Mouse (Mus musculus) left cerebral cortex, adult 2 months (tissue): ENCODE data around the gene Mcoln3. TPM values are rescaled to one million over a fixed set of nuclear protein-coding genes. Genes with fewer than 3 reads are reported as not detected.

Source experiments
- DNase-seq, 2 experiments: peaks; one replicate each; pipeline ENCODE4 v3.0.0; 2021 to 2022; ENCODE audit warnings: low spot score in 2 of 2, mixed read lengths in 1 of 2; ENCODE audit errors: extremely low spot score in 1 of 2
- H3K27ac ChIP-seq: fragments of 200-600 bp; 2 replicates; pipeline ENCODE4 v1.8.1; 2022
- H3K4me3 ChIP-seq: fragments of 200-600 bp; 2 replicates; pipeline ENCODE4 v1.8.1; 2022
- CTCF ChIP-seq: fragments of 200-600 bp; IDR thresholded peaks from 2 replicates; pipeline ENCODE4 v1.8.1; 2022; ENCODE audit warnings: antibody characterized with exemption, mild to moderate bottlenecking, moderate library complexity
- intact Hi-C: fragments of 180-260 bp; cut with DNase I; formaldehyde crosslinking; loops from one replicate; pipeline ENCODE4 v1.15.1; 2025
- total RNA-seq, 2 experiments: library from RNA; stranded (reverse); gene quantifications; 2 replicates each; pipeline ENCODE4 v1.2.3; 2021

Gene Mcoln3
- total RNA-seq, 2 experiments from 2014 or later, result not detected

DNA sequence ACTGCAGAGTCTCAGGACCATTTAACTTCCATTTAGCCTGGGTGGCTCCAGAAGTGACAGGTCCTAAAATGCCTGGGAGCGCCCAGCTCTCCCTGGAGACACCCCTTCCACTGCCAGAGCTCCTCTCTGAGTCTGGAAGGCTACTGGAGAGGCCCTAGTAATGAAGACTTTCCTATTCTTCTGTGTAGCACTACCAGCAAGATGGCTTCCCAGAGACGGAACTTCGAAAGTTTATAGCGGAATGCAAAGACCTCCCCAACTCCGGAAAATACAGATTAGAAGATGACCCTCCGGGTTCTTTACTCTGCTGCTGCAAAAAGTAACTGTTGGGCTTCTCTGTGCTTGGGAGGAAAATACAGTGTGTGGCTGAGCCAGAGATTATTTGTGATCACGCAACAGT, 23.0 kb downstream of the Mcoln3 start:
- Histone ChIP-seq H3K27ac (no peak overlapping the region), H3K4me3 (no peak overlapping the region)
- intact Hi-C loops, result no loop called here
- no peak for DNase-seq
- TF ChIP-seq CTCF, result no peak

DNA sequence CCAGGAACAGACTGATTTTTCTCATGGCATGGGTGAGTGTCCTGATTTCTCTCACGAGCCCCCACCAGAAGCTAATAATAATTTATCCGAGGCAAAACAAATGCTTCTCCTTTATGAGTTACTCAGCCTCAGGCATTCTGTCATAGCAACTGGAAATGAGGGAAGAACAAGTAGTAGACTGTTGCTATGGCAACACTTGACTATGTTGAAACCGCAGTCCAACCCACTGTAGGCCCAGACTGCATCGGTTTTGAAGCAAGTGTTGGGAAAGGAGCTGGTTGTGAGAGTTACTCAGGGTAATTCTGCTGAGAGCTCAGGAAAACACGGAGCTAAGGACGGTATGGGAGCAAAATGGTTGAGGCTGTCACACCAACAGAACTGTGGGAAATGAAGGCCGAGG, 25.3 kb downstream of the Mcoln3 start:
- no peak for TF ChIP-seq CTCF
- DNase-seq, result no peak
- no peak overlapping the region for H3K4me3 ChIP-seq
- intact Hi-C loops, result no loop called here
- H3K27ac ChIP-seq, result no peak overlapping the region

DNA sequence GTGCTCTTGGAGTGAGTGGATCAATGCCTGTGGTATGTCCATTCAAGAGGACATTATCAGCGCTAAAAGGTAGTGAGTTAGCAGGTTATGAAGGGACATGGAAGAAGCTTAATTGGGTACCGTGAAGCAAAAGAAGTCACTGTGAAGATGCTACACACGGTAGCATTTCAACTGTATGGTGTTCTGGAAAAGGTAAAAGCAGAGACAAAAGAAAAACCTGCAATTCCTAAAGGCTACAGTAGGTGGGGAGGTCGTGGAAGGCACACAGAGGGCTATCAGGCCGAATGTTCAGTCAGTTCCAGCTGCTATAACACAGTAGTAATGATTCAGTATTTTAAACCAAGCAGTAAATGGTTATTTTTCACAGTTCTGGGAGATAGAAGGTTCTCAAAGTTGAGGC, 28.3 kb downstream of the Mcoln3 start:
- no peak overlapping the region for H3K4me3 ChIP-seq
- no peak for TF ChIP-seq CTCF
- H3K27ac ChIP-seq, result no peak overlapping the region
- DNase-seq, result no peak
- intact Hi-C loops, result no loop called here

DNA sequence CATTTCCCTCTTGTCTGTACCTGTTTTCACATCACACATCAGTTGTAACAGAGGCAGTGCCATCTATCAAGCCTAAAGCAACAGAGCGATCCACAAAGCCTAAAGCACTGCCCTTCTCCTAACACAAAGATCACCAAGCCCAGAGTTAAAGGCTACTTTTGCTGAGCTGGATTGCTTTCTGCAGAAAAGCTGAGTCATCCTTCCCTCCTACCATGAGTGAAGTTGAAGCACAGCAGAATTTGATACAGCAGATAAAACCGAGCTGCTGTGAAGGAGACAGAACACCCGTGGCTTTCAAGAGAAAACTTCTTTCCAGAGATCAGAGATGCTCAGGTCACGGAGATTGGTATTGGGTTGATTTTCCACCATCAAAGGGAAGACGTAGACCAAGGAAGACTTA, 28.9 kb downstream of the Mcoln3 start:
- H3K27ac ChIP-seq, result no peak overlapping the region
- no peak for DNase-seq
- TF ChIP-seq CTCF, result no peak
- no peak overlapping the region for H3K4me3 ChIP-seq
- intact Hi-C loops, result no loop called here

DNA sequence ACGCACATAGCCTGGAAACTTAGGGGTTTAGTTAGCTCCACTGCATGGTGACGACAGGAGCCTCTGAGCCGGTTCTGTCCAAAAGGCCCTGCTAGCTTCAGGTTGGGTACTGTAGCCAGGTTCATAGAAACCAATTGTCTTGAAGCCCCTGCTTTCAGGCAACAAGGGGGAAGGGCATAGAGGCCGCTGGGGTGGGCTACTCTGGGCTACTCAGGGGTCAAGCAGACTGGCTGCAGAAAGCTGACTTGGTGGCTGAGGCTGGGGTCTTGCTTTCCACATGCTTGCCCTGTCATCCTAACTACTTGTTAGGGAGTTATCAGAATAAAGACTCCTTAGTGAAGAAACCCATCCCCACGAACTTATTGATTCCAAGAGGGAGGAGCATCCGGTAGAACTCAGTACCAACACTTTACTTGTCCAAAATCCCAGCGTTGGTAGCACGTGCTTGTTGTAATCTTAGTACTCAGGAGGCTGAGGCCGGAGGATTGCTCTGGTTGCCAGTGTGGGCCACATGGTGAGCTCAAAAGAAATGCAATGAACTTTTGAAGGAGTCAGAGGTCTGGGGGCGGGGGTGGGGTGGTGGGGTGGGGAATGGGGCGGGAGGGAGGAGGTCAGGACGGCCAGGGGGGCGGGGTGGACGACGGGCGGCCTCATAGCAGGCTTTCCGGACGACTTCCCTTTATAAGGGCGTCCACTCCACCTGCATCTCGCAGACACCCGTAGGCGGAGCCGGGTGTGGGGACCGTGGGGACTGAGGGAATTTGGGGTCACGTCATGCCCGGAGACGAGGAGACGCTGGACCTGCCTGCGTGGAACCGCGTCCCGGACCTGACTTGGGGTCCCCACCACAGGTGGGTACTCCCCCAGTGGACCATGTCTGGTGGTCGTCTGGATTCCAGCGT, 32.2 kb downstream of the Mcoln3 start, which contains the start of gene Mcoln2:
Gene Mcoln2, plus strand, starts transcription at position 678 of the 902 bp plus-strand sequence.
- intact Hi-C loops, result no loop called here
- no peak for DNase-seq
- H3K4me3 ChIP-seq, result peak within 1 kb of the TSS; percentile 36
- no peak within 1 kb of the TSS for H3K27ac ChIP-seq
- TF ChIP-seq CTCF, result no peak

DNA sequence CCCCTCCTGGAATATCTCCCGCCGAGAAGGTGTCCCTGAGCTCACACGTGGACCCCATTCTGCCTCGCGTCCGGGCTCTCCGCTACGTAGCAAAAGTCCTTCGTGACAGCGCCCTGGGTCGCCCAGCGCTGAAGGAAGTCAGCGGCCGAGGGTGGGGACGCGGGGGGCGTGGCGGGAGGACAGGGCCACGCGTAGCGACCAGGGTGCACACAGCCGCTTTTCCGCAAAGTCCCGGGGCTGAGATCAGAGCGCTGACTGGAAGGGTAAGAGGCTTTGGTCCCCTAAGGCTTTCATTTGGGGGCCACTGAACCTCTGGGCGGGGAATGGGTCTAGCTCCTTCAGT, 32.8 kb downstream of the Mcoln3 start:
- peak overlapping the region; percentile 36 for H3K4me3 ChIP-seq
- DNase-seq, result no peak
- intact Hi-C loops, result no loop called here
- no peak overlapping the region for H3K27ac ChIP-seq
- no peak for TF ChIP-seq CTCF

DNA sequence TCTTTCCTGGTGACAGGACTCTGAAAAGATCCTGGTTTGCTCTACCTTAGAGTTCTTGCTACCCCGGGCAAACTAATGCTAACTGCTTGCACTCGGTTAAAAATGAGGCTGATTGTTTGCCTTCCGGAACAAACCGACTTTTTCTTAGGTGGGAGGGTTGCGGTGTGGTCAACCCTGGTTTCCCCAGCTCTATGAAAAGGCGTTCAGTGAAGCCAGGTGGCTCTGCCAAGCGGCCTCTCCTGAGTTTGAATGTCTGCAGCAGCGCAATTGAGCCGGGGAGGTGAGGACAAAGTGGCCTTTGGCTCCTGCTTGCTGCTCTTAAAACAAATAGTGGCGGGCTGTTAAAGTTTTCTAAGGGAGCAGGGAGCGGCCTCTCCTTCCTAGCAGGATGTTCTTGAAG, 33.3 kb downstream of the Mcoln3 start:
- H3K4me3 ChIP-seq, result no peak overlapping the region
- no peak overlapping the region for H3K27ac ChIP-seq
- DNase-seq, result no peak
- intact Hi-C loops, result no loop called here
- no peak for TF ChIP-seq CTCF

DNA sequence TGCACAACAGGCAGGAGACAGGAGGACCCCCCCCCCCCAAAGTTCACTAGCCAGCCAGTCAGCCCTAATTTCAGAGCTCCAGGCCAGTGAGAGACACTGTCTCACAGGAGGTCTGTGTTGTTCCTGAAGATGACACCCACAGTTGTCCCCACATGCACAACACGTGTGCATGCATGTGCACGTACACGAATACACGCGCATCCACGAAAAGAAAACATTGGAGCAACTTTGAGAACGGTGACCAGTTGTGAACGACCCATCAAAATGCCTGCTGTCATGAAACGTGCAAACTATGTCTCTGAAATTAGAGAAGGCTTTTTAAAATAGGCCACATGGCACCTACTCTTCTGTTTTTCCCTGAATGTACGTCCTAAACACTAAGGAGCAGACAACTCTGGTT, 34.1 kb downstream of the Mcoln3 start:
- intact Hi-C loops, result no loop called here
- DNase-seq, result no peak
- no peak for TF ChIP-seq CTCF
- H3K27ac ChIP-seq, result no peak overlapping the region
- H3K4me3 ChIP-seq, result no peak overlapping the region

DNA sequence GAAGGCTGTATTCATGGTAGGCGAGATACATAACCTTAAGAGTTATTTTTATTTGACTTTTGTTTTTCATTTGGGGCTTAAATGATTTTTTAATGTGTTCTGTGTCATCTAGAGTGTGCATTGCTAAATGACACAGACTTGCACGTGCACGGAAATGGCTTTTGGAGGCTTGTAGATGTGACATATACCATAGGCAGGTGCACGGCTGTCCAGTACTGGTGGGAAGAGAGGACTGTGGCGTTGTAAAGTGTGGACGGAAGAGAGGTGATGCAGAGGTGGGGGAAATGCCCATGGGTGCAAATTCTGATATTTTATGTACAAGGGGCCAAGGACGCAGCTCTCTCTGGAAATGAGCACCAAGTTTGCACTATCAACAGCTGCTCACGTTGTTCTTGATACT, 34.5 kb downstream of the Mcoln3 start:
- Histone ChIP-seq H3K27ac (no peak overlapping the region), H3K4me3 (no peak overlapping the region)
- TF ChIP-seq CTCF, result no peak
- DNase-seq, result no peak
- intact Hi-C loops, result no loop called here

DNA sequence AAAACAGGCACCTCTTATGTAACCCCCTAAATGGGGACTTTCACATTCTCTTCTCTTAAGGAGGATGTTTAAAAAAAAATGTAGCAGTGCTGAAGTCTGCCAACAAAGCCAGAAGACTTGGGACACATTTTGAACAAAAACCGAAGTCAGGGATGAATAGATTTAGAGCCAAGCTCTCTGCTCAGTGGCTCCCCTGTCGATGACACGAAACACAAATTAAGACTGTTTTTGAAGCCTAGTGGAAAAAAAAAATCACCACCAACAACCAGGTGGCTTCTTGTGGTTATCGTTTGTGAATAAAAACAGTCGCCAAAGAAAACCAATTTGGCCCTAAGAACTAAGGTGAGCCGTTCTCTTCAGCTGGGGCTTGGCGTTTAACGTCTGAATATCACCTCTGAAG, 35.1 kb downstream of the Mcoln3 start:
- Histone ChIP-seq H3K4me3 (no peak overlapping the region), H3K27ac (no peak overlapping the region)
- DNase-seq, result no peak
- intact Hi-C loops, result no loop called here
- TF ChIP-seq CTCF, result no peak

DNA sequence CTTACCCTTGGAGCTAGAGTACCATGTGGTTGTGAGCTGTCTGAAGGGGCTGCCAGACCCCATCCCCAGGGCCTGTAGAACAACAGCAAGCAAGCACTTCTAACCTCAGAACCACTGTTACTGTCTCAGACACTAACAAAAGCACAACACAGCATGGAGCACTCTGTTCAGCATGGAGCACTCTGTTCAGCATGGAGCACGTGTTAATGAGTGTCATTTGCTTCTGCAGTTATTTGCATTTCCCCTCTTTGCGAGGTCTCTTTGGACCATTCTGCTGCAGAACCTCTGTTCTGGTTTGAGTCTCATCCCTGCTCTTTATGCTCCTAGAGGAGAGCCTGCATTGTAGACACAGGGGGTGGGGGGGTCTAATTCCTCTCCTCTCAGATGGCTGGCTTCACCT, 35.7 kb downstream of the Mcoln3 start:
- Histone ChIP-seq H3K27ac (no peak overlapping the region), H3K4me3 (no peak overlapping the region)
- no peak for DNase-seq
- no peak for TF ChIP-seq CTCF
- intact Hi-C loops, result no loop called here

DNA sequence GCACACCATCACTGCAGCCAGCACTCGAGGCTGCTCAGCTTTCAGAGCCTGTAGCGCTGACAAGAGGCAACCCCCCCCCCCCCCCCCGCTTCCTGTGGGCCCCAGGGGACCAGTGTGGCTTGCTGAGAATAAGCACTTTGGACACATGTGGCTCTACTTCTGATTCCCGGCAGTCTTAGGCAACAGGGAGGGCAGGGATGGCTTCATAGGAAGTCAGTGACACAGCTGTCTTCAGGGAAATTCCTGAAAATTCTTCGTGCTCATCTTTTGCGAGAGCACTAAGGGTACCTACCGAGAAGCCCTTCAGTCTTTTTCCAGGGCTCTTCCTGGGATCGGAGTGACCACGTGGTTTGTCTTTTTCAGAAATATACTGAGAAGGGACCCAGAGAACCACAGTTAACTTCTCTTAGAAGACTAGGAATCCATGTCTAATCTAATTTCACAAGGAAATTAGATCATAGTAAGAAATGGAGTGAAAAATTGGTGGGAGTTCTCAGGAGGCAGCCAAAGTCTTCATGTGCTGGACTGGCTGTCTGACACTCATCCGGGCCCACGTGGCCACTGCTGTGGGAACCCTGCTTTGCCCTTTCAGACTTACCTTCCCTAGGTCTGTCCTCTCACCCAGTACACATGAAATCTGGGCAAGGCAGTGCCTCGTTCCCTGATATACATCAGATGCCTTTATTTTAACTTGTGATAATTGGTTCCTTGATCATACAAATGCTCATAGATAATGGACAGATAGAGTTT, 36.8 kb downstream of the Mcoln3 start:
- H3K4me3 ChIP-seq, result no peak overlapping the region
- DNase-seq, result no peak
- no peak for TF ChIP-seq CTCF
- intact Hi-C loops, result no loop called here
- no peak overlapping the region for H3K27ac ChIP-seq
